Mouse (Mus musculus) intestine, postnatal 0 days (tissue): ENCODE measurements at regions not wholly inside any gene's neighbourhood (a gene's known extent, or its start where the extent isn't known, plus 50 kb on each side); places are given as distances from the start of the nearest gene placed in this dataset.

Experiments
- ATAC-seq: fragments of 200-750 bp; cut with Nextera tagmentation; 2 replicates; pipeline ENCODE4 v1.8.0; 2017; ENCODE audit warnings: mild to moderate bottlenecking, moderate TSS enrichment, moderate library complexity
- H3K27ac ChIP-seq: fragments of 300-500 bp; sonication (generic); 2 replicates; pipeline ENCODE4 v1.5.1; 2014; ENCODE audit warnings: mild to moderate bottlenecking, low read depth, low read length, moderate library complexity
- H3K27me3 ChIP-seq: fragments of 300-500 bp; sonication (generic); replicated peaks from 2 replicates; pipeline ENCODE4 v1.6.1; 2014; ENCODE audit warnings: low read length, mixed read lengths; ENCODE audit not compliant: control insufficient read depth, insufficient read depth
- H3K36me3 ChIP-seq: fragments of 300-500 bp; sonication (generic); 2 replicates; pipeline ENCODE4 v1.6.1; 2014; ENCODE audit warnings: mild to moderate bottlenecking, moderate library complexity; ENCODE audit not compliant: control insufficient read depth, insufficient read depth
- H3K4me1 ChIP-seq: fragments of 300-500 bp; sonication (generic); replicated peaks from 2 replicates; pipeline ENCODE4 v1.6.1; 2014; ENCODE audit warnings: antibody characterized with exemption, low read length, mixed read lengths; ENCODE audit not compliant: control insufficient read depth, insufficient read depth
- H3K4me2 ChIP-seq: fragments of 300-500 bp; sonication (generic); replicated peaks from 2 replicates; pipeline ENCODE4 v1.6.1; 2014; ENCODE audit warnings: low read depth, mild to moderate bottlenecking, moderate library complexity
- H3K4me3 ChIP-seq: fragments of 300-500 bp; sonication (generic); 2 replicates; pipeline ENCODE4 v1.5.1; 2014; ENCODE audit warnings: low read depth, low read length
- H3K9ac ChIP-seq: fragments of 300-500 bp; sonication (generic); 2 replicates; pipeline ENCODE4 v1.6.1; 2014; ENCODE audit warnings: mild to moderate bottlenecking, low read depth, low read length
- H3K9me3 ChIP-seq: fragments of 300-500 bp; sonication (generic); 2 replicates; pipeline ENCODE4 v1.6.1; 2016; ENCODE audit warnings: mixed run types; ENCODE audit not compliant: control insufficient read depth
- CTCF ChIP-seq: sonication (generic); IDR thresholded peaks from 2 replicates; pipeline ENCODE4 v1.5.1; 2016; ENCODE audit warnings: low read depth, mild to moderate bottlenecking, control low read depth, antibody characterized with exemption, moderate library complexity
- WGBS: fragments of 180-500 bp; shearing (Covaris S2); extraction: QIAGEN DNeasy Blood & Tissue Kit; methylation state at CpG from one replicate; pipeline ENCODE4 v1.1.7; 2014; 5-methylcytosine and 5-hydroxymethylcytosine counted together

GRCm38 (mm10) chr1:189972790-189973406 is 50.7 kb upstream of the Smyd2 start:
- no peak overlapping the region for H3K9ac ChIP-seq
- H3K4me2 ChIP-seq, result peak overlapping the region; percentile 55
- no peak overlapping the region for H3K4me3 ChIP-seq
- 9% methylated on average over 13 of the region's 13 CpGs for WGBS
- no peaks in the 10 kb centered on the region for H3K27me3 ChIP-seq
- no peaks in the 10 kb centered on the region for H3K4me1 ChIP-seq
- no peak overlapping the region for H3K27ac ChIP-seq
- H3K9me3 ChIP-seq, result no peaks in the 10 kb centered on the region
- no peaks in the 10 kb centered on the region for H3K36me3 ChIP-seq
- TF ChIP-seq CTCF, result peak; percentile 94
- ATAC-seq, result peak; percentile 63
